Comparison of ENCODE assay signal across 17 mouse cellular contexts in genomic region chr4:26555690-26556089, GRCm38 (mm10).
"Had no signal": no experiment of that assay in that cellular context is flagged by ENCODE, and none has a peak within 500 bp of the region (broad histone marks: within the 10 kb centered on the region; RNA-seq: fewer than 3 reads in every experiment).

No protein-coding gene starts in this region.

- ATAC-seq: liver, postnatal 0 days; lung, postnatal 0 days had no signal

- H3K27ac ChIP-seq: liver, embryonic 15.5 days; lung, embryonic 15.5 days; macrophage; neural tube, embryonic 12.5 days; stomach, embryonic 15.5 days; stomach, postnatal 0 days had no signal

- H3K27me3 ChIP-seq: liver, embryonic 15.5 days; lung, embryonic 15.5 days; megakaryocyte, embryonic 14.5 days; neural tube, embryonic 12.5 days; stomach, embryonic 15.5 days had no signal

- H3K9ac ChIP-seq: liver, embryonic 15.5 days; liver, postnatal 0 days; lung, embryonic 15.5 days; neural tube, embryonic 12.5 days; stomach, embryonic 15.5 days had no signal

- H3K4me1 ChIP-seq: liver, embryonic 15.5 days; lung, embryonic 15.5 days; megakaryocyte, embryonic 14.5 days; neural tube, embryonic 12.5 days; stomach, embryonic 15.5 days had no signal

- H3K4me2 ChIP-seq: liver, embryonic 15.5 days; lung, embryonic 15.5 days; midbrain, embryonic 11.5 days; neural tube, embryonic 12.5 days; stomach, embryonic 15.5 days had no signal

- H3K9me3 ChIP-seq: liver, embryonic 15.5 days; lung, embryonic 15.5 days; megakaryocyte, embryonic 14.5 days; neural tube, embryonic 12.5 days; stomach, embryonic 15.5 days had no signal

- DNase-seq: liver, postnatal 0 days; lung, adult 2 months; lung, postnatal 14 days; lung, postnatal 36 days; right cerebral cortex, postnatal 14 days; thymus, adult 2 months; thymus, postnatal 25 days; thymus, postnatal 4 days had no signal

- H3K4me3 ChIP-seq: liver, embryonic 15.5 days; lung, embryonic 15.5 days; megakaryocyte, embryonic 14.5 days; neural tube, embryonic 12.5 days; stomach, embryonic 15.5 days had no signal

- H3K36me3 ChIP-seq: liver, embryonic 15.5 days; lung, embryonic 15.5 days; neural tube, embryonic 12.5 days; stomach, embryonic 15.5 days had no signal
